Mouse (Mus musculus): ENCODE results near the gene Slc6a13.

DNA sequence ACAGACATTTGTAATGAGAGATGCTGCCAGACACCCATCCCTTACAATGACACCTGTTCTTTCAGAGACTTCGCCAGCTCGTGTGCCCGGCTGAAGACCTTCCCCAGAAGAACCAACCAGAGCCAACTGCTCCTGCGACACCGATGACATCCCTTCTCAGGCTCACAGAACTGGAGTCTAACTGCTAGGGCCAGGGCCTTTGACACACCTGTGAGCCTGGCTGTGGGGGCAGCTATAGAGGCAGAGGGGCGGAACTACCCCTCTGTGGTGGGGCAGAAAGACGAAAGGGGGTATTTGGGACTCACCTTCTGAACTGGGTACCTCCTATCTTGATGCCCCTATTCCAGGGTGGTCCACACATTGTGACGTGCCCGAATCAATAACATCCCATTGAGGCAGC lies 37.2 kb downstream of the Slc6a13 start:
- TF ChIP-seq POLR2A (IDR thresholded peaks at IDR 0.05; ENCODE audit: low read depth, low read length): no peak
- no peak for TF ChIP-seq USF1 (IDR thresholded peaks at IDR 0.05; ENCODE audit: low read depth, low read length)

All from CH12.LX (cell line).